Mouse (Mus musculus) layer of hippocampus, adult 9-11 months (tissue): ENCODE measurements at regions not wholly inside any gene's neighbourhood (a gene's known extent, or its start where the extent isn't known, plus 50 kb on each side); places are given as distances from the start of the nearest gene placed in this dataset.
A peak's percentile ranks its signal among the peaks of the same experiment; 100 is the strongest.

Experiments used
- DNase-seq: peaks from one replicate; pipeline ENCODE4 v3.0.0; 2022

DNA sequence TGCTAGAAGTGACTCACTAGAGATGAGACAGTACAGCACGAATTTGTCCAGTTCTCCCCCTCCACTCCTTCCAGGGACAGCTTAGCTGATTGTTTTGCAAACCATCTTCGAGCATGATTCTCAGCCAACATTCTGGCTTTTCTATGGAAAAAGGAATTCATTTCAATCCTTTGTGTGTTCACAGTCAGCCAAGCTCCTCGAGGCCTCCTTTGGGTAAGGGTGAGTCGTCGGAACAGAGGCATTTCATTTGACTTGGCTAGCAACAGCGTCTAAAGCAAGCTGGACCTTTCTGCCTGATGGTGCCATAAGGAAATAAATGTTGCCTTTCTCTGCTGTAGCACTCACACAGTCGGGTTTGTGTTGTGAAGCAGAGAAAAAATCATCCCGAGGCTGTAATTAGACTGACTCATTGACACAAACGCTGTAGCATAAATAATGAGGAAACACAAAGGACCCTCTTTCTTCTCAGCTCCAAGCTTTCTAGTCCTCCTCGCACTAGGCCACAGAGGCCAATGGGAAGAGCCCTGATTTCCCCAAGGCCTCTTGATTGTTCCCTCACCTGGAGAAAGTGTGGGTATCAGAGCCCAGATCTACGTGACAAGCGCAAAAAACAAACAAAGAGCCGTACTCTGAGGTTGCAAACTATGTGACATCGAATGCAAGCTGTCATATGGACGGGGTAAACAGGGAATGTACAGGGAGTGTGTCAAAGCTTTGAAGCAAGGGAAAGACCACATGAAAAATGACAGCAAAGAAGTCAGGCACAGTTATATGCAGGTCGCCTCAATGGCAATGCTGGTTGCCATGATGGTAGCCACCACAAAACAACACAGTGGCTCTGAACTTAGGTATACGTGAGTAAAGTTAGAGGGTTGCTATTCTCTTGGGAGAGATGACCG is 232.3 kb downstream of the Rnd3 start:
- peak; percentile 18 for DNase-seq

DNA sequence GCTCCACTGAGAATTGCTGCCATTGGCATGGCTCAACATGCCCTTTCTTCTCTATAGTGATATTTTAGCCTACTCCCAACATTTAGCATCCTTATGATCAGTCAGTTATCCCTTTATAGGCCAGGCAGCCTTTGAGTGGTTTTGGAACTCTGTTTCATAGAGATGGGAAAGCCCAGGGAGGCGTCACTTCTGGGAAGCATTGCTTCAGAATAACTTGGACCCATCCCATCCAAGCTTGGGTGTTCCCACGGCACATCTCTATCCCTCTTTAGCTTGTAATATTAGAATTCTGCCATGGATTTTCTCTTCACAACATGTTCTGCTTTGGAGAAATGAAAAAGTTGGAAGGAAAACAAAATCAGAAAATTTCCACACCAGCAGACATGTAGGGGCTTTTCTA is 233.8 kb downstream of the Rnd3 start:
- DNase-seq = no peak

DNA sequence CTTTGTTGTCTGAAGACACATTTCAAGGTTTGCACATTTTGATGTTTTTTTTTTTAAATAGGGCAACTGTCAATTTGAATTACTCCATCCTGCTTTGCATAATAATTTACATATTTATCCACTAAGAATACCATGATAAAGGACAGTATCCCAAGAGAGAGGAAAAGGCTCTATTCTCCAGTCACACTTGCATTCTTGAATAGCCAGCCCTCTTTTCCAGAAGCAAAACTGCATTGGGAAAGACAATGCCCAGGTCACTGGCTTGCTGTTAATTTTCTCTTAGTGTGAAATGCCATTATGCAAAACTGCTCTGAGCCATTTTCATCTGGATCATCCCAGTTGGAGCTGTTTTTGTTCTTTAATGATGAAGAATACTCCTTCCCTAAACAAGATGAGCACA is 234.7 kb downstream of the Rnd3 start:
- DNase-seq = no peak

DNA sequence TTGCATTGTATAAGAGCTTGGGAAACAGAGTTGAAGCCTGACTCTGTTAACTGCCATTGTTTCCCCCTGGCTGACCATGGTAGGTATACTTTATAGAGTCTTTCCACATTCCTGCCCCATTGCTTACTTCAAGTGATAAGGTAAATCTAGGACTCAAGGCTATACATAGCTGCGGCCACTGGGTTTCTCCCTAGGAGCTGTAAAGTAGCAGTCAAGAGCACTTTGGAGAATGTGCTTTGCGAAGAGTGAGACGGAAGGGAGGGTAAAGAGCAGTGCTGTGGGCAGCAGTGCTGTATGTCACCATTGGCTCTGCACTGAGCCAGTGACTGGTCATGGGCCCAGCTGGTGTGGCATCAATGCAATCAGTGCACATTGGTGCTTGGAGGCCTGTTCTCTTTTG is 240.1 kb downstream of the Rnd3 start:
- no peak for DNase-seq

DNA sequence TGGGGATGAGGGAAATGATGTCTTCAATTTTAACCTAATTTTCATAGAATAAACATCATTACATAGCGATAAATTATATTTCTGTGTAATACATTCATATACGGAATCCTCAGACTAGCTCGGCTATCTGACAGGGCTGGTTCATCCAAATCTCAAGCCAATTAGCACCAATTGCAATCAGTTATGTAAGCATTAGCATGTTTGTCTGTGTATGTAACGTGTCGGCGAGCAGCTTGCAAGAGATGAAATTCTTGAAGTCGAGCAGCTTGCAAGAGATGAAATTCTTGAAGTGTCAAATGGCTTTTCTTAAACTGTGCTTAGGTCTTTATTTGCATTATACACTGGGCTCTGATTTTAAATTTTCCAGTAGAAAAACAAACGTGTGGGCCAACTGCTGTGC is 246.2 kb downstream of the Rnd3 start:
- DNase-seq = no peak

DNA sequence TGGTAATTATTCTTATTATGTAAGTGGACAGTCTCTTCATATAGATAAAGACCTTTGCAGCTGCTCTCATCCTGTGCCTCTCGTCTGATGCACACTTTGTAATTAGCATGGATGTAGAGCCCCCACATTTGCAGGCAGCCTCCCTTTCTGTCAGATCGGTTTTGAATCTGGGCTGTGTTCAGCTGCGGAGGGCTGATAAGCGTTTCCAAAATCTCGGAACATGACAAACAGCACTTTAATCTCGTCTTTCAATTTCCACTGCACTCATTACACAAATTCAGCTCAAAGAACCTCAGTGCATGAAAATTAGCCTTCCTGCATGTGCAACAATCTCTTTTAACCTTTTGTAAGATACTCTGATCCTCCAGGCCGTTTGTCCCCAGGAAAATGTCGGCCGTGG is 246.7 kb downstream of the Rnd3 start:
- DNase-seq = no peak

DNA sequence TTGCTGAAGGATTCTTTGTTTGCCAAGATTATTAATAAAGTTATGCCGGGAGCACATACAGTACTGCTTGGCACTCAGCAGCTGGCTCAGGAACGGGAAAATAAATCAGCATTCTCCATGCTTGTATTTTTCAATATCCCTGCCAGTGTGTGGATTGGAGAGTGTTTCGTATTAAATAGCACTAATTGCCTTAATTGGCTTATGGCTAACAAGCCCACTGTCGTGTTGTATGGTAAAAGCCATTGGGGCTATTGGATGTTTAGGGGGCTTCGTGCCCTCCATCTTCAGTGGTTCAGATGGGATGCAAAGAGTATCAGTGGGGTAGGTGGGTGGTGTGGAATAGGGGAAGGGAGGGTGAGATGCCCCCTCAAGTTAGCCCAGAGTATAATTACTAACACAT is 259.9 kb downstream of the Rnd3 start:
- no peak for DNase-seq

DNA sequence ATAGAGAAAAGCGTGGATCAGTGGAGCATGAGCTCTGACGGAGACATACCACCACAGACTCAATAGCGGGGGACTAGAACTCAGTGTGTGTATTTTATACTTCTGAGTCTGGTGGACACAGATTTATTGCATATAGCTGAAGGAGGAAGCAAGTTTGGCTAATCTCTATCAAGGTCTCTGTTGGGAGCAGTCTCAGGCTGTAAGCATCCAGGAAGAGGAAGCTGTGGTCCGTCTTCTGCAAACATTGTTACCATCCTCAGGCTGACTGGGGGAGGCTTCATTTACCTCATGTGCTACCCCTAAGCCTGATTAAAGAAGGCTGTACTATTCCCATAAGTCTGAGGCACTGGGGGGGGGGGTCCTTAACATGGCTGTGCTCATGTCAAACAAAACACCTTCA is 261.0 kb downstream of the Rnd3 start:
- no peak for DNase-seq

DNA sequence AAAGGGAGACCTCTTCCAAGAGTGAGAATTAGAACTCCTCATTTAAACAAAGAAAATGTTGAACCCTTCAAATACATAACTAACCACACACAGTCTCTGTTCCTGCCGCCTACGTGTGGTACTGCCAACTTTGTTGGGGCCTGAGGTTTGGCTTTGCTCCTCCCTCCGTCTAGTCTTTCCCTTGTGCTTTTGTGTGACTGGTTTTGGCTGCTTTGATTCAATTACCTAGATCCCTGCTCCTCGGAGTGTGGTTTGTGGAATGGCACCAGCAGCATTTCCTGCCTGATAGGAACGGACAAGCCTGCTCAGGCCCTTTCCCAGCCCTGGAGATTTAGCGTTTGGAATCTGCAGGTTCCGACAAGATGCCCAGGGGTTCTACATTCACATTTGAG is 263.0 kb downstream of the Rnd3 start:
- no peak for DNase-seq

DNA sequence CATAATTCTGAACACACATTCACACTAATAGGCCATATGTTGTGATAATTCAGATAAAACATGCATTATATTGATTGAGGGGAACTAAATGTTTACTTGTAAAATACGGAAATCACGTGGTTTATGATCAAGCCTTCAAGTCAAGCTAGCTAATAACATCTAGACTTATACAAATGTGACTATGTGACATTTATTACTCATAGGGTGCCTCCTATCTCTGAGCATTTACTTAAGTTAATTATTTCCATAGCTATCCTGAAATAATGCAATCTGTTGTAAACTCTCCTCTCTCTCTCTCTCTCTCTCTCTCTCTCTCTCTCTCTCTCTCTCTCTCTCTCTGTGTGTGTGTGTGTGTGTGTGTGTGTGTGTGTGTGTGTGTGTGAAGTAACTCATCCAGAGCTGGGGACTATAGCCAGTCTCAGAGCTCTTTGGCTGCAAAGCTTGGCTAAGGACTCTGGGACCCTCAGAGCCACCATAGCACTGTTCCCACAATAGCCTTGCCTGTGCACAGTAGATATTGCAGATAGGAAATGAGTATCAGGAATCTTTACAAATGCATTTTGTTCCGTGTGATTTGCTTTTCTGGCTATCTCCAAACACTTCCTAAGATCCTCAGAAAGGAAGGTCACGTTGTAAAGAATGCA is 263.5 kb downstream of the Rnd3 start:
- DNase-seq = no peak

DNA sequence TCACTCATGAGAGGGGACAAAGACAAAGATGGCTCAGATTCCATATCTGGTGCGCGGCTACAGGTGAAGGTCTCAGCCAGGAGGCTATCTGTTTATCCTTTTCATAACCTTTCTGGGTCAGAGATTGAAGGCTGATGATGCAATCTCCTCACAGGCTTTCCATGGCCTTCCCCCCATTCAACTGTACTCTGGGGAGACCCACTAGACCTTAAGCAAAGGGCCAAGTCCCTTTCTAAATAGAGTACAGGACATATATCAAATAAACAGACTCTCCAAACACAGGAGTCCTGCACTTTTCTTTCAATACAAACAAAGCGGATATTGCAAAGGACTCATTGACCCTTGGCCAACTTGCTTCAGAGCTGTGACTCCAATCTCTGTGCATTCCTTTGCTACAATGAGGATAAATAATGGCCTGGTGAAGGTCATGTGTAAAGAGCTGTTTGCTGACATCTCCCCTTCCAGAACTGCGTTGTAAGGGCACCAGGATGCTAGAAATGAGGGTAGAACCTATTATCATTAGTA is 267.3 kb downstream of the Rnd3 start:
- DNase-seq = no peak

DNA sequence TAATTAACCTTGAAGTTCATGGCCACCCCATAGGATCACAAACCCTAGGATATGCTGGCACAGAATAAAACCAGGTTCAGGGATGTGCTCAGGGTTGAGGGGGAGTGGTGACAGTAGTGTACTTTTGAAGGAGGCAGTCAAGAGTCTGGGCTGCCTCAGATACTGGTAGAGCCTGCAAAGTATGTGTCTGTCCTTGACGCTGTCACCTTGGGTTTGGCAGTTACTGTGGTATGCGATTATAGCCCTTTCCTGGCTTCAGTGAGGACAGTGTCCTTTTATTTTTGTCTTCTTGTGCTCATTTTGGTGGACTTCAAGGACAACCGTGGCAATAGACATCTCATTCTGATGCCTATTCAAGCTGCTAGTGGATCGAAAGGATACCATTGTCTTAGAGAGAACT is 268.1 kb downstream of the Rnd3 start:
- DNase-seq = no peak

DNA sequence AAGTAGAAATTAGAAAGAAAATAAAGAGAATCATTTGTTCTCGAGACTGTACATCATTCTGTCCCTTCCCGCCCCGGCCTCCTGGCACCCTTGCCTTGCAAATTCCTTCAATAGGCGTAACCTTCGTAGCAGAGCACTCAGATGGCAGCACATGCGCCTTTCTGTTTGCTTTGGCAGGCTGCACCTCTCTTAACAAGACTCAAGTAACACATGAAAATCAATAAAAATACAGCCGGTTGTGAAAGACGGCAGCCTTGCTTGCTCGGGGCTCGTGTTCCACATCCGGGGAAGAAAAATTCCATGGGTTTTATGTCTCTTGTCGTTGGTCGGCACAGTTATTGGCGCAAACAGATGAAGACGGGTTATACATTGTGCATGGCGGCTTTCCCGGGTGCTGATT is 271.2 kb downstream of the Rnd3 start:
- no peak for DNase-seq

DNA sequence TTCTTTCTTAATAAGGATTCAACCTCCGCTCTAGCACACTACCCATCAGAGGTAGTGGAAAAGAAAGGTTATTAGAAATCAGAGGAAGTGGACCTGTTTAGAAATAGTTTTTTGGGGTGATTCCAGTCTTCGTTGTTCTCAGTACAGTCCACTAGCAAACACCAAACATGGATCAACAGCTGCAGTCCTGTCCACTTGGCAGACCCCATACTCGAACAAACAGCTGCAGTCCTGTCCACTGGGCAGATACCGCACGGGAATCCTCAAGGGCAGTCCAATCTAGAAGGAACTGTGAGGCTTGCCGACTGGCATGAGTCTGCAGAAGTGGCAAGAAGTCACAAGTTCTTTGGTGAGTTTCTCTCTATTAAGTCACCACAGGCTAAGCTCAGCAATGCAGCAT is 273.8 kb downstream of the Rnd3 start:
- no peak for DNase-seq

DNA sequence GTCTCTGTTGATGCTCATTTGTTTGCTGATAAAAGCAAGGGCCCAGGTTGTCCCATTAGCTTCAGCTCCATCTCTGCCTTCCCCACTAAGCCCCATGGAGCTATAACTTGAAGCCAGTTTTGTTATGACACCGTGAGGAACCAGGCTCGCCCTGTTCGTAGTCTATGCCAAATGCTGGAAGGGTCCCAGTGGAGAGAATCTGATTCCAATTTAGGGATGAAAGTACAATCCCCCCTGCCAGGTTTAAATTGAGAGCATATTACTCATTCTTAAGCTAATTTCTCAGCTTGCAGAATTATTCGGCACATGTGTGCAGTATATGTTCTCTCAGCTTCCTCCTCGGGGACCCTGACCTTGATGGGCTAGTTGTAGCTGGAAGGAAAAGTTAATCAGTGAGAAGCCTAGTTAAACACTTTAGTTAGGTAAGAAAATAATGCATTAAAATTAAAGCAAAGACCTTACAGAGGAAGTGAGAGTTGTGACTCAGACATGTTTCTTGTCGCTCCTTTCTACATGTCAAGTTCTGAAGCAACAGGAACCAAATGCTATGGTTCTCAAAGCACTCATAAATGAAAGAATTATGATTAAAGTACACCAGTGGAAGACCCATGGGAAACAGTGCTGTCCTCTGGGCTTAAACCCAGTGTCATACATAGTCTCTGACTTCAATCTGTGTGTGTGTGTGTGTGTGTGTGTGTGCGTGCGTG is 295.2 kb downstream of the Rnd3 start:
- DNase-seq = no peak

DNA sequence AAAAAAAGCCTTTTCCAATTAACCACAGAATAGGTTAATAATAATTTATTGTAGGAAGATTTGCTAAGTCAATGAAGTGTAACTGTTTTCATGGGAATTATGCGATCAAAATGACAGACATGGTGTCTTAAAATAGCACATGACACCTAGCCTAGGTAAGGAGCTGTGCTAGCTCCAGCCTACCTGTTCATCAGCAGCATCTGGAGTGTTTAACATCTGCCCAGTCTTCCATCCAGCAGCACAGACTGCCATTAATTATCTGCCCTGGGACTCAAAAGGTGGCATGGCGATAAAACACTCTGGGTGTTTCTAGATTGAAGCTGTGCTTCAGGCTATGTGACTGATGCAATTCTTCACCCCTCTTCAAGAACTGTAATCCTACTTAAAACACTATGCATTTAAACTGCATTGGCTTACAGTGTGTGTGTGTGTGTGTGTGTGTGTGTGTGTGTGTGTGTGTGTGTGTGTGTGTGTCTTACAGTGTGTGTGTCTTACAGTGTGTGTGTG is 296.4 kb downstream of the Rnd3 start:
- DNase-seq = no peak

DNA sequence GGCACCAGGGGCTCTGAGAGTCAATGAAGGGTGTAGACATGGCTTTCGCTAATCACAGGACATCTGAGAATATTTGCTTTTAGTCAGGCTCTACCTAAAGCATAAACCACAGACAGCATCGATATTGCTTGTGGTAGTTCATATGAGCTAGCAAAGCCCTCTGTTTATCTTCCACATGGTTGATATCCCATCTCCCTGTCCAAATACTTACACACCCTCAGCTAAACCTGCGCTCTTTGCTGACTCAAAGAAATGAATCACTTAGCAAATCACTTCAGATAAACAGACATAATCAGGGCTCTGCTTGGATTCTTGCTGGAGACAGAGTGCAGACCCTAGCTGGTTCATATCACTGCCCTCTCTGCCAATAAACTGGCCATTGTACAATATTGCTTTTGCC is 298.8 kb downstream of the Rnd3 start:
- DNase-seq = no peak

DNA sequence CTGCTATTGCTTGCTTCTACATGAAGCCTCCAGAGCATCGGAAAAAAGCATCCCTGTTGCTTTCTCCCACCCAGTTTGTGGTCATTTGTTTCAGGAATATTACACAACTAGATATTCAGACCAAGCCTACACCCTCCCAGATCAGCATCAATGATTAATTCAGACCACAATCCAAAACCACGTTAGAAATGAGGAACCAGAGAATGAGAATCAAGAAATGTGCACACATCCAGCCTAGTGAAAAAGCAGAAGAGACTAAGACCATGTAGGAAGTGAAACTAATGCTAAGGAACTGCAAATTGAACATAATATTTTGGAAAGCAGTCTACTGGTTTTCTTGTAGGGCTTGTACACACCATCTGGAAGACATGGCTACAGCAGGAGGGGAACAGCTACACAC is 307.0 kb downstream of the Rnd3 start:
- DNase-seq = no peak

DNA sequence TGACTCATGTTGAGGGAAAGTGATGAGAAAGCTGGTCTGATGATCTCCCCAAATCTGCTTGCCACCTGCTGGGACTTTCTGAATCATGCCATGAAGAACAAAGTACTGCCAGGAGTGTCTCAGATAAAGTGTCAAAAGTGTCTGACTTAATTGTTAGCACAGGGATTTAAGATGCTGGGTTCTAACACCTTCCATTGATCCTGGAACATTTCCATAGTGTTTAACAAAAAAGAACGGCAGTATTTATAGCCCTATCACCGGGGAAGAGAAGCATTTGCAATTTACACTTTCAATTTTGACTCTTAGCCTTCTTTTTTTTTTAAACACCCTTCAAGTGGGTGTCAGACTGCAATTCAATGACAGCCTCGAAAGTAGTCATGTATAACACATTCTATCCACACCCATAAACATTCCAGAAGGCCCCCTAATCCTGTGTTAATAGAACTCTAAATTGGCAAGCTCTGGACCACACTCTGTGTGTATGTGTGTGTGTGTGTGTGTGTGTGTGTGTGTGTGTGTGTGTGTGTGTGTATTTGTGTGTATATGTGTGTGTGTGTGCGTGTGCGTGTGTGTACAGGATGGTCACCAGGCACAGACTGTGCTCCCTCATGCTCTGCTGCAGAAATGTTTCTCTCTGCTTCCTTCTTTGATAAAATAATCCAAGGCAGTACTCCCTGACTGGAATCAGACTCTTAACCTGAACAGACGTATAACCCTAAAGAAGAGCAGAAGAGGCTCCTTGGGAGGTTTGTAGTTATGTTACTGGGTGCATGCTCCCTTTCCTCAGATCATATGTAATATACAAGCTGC is 313.2 kb downstream of the Rnd3 start:
- no peak for DNase-seq

DNA sequence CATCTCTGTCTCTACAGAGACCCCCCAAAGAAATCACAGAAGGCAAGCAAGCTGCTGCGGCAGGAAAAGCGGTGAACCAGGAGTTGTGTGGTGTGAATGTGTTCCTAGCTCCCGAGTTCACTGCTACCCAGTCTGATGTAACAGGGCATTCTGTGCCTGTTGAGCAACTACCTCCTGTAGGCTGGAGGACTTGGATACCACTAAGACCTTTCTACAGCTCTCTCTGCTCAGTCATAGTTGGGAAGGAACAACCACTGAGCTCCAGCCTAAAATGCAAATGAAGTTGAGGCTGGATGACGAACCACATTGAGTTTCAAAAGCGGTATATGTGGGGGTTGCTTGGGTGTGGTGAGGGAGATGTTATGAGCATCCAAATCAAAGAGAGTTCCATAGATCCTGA is 315.1 kb downstream of the Rnd3 start:
- no peak for DNase-seq

DNA sequence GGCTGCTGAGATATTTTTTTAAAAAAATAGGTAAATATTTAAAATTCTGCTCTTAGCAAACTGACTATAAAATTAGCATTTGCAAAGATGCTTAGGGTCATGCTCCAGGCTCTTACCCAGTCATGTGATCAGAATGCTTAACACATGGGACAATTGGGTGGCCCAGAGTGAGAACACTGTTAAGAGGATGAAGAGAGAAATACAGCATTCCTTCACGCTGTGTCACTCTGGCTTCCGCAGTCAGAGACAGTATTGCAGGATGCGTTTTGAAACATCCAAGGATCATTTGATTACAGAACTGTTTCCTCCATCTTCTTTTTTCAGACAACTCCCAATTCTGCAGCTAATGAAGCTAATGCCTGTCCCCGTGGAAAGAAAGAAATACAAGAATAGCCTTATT is 316.4 kb downstream of the Rnd3 start:
- DNase-seq = no peak

DNA sequence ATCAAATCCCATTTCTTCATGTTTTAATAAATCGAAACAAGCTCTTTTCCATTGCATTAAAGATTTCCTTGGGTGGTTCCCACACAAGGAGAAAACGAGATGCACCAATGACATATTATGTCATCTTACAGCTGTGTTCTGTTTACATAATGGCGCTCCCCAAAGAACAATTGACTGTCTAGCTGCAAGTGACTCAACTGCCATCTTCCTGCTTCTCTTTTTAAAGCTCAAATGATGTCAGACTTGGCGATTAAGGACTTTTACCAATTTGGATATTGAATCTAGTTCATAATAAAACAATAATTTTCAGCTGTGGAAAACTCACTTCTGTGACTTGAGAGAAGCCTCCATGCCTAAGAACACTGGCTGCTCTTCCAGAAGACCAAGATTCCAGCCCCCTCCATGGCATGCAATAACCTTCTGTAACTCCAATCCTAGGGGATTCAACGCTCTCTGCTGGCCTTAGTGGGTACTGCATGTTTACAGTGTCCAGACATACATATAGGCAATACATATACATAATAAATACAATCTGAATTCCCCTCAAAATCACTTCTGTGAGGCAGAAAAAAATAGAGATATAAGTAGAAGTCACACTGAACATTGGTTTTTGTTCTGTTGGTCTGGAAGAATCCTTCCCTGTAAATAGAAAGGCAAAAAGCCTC is 318.7 kb downstream of the Rnd3 start:
- no peak for DNase-seq
